Mouse (Mus musculus) mouse trophoblast stem cell (cell line): ENCODE results near the gene Lage3.
"Not testable (repeated sequence)": the region's sequence is repeated elsewhere in the genome, so short reads cannot be mapped to it uniquely, and the experiment has no call there.

ENCODE experiments used
- in situ Hi-C, 2 experiments: fragments of 300-500 bp; cut with MseI, MboI; formaldehyde crosslinking; loops; 2 replicates in 1 of 2; 3 replicates in 1 of 2; pipeline ENCODE4 v1.15.1; 2025

Lage3 gene

GRCm38 (mm10) chrX:74353467-74353770 is at the start of gene Lage3:
TSS of gene Lage3 (minus strand) at chrX:74353618.
- in situ Hi-C loops: no loop called here

- in situ Hi-C loops: no loop called here
Measured at GRCm38 (mm10) chrX:74400136-74400535, 46.7 kb upstream of the Lage3 start.

DNA sequence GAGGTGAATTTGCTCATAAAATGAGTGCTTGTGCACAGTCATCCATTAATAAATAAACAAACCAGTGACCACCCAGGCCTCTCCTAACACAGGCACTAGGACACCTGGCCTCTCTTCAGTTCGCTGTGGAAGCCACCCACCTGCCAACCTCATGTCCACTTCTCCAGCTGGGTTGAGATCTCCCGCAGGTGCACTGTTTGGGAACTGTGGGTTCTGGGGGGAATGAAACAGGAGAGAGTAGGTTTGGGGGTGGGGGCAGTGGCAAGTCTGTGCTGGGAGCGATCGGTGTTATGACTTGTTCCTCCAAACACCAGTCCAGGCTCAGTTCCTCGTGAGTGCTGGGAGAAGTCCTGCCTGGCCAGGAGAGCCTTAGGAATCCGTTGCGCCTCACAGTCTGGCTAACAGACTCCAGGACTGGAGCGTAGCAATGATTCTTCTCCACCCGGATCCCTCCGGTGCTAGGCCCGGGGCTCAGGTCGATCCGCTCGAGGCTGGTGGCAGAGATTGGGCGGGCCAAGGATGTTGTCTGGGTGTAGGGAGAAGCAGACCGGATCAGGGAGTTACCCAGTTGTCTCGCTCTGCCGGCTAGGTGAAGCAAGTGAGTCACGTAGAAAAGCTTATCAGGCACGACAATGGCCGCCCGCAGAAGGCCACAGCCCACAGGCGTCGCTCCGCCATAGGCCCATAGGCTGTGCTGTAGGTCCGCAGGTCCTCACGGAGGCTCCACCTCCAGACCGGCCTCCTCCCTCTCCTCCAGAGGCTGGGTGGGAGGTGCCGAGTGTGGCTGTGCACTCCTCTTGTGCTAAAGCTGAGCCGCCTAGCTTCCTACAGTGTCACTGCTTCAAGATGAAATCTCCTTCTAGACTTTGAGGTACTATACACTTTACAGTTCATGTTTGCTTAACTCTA is 39.4 kb upstream of the Lage3 start, which contains the start of the genes Fam3a and Ikbkg:
TSS of gene Fam3a (minus strand) at position 738 of the 909 bp plus-strand sequence.
TSS of gene Ikbkg (plus strand) at position 756 of the 909 bp plus-strand sequence.
- in situ Hi-C loops: no loop called here

DNA sequence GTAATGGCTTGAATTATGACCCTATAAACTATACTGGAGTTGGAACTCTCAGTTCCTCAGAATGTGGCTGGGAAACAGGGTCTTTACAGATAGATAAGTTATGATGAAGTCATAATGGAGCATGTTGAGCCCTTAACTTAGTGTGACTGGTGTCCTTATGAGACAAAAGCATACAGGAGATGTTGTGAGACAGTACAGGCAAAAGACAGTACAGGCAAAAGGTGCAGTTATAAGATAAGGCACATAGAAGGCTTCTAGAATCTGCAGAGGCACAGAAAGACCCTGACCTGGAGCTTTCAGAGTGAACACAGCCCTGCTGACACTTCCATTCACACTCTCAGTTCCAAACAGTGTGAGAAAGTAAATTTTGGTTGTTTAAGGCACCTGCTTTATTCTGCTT is 34.7 kb upstream of the Lage3 start:
- in situ Hi-C loops: no loop called here

- in situ Hi-C loops: no loop called here
Measured at GRCm38 (mm10) chrX:74384451-74384850, 31.0 kb upstream of the Lage3 start.

DNA sequence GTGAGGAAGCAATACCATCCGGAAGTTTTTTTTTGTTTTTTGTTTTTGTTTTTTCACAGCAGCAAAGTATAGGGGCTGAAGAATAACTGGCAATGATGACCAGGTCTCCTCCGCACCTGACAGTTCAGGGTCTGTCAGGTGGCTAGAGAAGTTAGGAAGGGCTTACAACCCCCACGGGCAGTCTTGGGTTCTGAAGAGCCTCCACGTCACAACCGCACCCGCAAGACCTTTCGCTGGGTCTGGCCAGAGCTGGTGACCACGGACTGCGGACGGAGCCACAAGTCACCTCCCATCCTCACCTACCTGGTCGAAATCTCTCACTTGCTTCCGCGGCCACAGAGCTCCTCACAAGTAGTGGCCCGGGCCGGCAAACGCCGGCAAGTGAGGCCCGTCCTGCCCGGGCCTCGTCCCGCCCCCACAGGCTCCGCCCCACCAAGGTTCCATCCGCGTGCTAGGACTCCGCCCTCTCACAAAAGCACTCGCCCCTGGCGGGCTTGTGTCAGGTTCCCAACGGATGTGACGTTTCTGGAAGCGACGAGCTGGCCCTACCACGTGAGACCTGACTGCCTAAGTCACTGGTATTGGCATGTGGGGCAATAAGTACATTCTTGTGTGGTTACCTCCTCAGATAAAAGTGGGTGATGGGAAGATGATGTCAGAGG is 19.6 kb upstream of the Lage3 start, which contains the start of the genes Ubl4a and Slc10a3:
TSS of gene Ubl4a (minus strand) at position 331 of the 662 bp plus-strand sequence.
TSS of gene Slc10a3 (minus strand) at position 462 of the 662 bp plus-strand sequence.
- in situ Hi-C loops: no loop called here

DNA sequence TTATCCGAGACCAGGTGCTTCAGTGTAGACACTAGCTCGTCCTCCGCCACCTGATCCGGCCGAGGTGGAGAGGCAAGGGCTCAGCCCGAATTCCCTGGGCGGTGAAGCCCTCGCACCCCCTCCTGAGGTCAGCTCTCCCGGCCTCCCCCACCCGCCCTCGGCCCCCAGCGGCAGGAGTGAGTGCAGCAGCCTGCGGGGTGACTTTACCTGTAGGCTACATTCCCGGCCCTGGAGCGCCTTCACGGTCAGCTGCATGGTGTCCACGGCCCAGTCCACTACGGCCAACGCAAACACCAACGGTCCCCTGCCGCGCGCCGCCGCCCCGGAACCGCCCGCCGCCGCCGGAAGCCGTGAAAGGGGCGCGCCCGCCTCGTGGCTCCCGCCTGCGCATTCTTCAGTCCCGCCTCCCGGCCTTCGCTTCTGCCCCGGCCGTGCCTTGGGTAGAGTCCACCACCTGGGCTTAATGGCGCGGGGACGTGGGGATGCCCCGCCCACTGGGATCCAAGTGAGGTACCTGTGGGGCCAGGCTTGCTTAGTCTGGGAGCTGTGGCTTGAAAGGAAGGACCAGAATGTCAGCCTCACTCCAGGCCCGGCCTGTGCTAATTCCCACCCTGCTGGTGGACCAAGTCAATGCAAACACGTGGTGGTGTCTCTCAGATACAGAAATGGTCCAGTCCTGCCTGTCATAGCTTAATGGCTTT is 14.9 kb upstream of the Lage3 start:
- in situ Hi-C loops: no loop called here

DNA sequence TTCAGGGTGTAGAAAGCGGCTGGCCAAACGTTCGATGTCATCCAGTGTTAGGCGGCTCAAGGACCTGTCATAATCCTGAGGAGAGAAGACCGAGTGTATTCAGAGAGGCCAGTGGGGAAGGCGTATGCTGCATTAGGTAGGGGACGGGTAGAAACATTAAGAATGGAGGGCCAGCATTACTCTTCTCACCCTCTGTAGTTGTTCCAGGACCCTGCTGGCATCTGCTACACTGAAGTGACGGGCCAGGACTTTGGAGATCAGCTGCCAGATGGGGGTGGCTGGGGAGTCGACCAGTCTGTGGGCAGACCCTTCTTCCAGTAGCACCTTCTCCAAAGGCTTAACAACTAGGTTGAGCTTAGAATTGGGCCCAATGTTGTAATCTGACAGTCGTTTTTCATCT is 14.1 kb upstream of the Lage3 start:
- in situ Hi-C loops: no loop called here

DNA sequence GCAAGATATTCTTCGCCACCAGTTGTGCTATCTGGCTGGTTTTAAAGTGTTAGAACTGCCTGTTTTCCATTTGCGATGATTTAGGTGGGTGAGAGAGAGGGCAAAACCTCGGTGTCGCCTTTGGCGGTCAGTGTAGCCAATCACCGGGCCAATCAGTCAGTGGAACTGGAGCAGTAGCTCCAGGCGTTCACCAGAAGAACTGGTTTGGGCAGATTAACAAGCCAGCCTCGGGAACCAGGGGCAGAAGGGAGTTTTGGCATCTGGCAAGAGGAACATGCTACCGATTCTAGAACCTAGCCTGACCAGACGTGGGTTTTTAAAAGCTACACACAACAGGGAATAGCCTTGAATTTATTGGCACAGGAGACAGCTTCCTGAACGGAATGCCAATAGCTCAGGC is 5.8 kb upstream of the Lage3 start:
- in situ Hi-C loops: no loop called here

- in situ Hi-C loops: not testable (repeated sequence)
Measured at GRCm38 (mm10) chrX:74357069-74357468, 3.7 kb upstream of the Lage3 start.

GRCm38 (mm10) chrX:74352645-74353466 is 562 bp downstream of the Lage3 start:
- in situ Hi-C loops: no loop called here

GRCm38 (mm10) chrX:74330166-74330930 is 23.1 kb downstream of the Lage3 start:
- in situ Hi-C loops: no loop called here

GRCm38 (mm10) chrX:74329215-74329671 is 24.2 kb downstream of the Lage3 start:
- in situ Hi-C loops: no loop called here

DNA sequence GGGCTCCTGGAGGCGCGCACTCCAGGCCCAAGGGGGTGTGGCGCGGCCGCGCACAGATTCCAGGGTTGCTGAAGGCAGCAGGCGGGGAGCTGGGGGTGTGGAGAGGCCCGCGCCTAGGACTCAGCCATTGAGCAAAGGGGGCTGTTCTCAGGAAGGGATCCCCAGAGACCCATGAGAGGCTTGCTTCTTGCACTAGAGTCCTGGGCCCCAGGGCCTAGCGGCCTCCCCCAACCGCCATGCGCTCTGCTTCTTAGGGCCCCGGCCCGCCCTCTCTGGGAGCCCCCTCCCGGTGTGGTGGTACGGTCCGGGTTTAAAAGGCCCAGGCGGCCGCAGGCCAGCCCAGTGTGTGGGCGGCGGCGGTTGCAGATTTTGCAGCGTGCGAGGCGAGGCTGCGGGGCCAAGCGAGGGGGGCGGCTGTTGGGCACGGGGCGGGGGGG is 24.7 kb downstream of the Lage3 start, which contains the start of gene Plxna3:
TSS of gene Plxna3 (plus strand) at position 342 of the 437 bp plus-strand sequence.
- in situ Hi-C loops: no loop called here

DNA sequence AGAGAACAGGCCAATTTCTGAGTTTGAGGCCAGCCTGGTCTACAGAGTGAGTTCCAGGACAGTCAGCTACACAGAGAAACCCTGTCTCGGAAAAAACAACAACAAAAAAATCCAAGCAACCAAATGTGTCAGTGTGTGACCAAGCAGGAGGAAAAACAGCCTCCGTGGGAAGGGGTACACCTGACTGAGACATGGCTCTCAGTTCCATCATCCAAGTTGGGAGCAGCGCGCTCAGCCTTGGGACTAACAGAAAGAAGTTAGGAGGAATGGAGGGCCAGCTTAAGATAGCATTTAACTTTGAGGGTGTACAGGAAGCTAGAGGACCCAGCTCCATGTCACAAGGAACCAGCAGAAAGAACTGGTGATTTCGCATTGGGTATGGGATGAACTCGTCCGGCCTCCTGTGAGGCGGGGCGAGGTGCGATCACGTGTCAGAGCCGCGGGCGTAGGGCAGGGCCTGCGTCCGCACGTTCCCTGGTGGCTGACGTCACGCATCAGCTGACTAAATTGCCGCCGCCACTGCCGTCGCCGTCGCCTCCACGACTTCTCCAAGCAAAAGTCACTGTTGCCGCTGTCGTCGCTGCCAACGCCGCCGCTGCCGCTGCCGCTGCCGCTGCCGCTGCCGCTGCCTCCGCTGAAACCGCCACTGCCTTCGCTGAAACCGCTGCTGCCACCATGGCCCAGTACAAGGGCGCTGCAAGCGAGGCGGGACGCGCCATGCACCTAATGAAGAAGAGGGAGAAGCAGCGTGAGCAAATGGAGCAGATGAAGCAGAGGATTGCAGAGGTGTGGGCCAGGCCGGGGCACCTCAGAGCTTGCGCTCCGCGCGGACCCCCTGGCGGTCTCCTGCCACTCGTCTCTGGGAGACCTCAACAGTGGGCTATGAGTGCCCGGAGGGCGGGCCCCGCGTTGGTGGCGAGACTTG is 40.6 kb downstream of the Lage3 start, which contains the start of gene Fam50a:
TSS of gene Fam50a (plus strand) at position 494 of the 925 bp plus-strand sequence.
- in situ Hi-C loops: no loop called here

GRCm38 (mm10) chrX:74304867-74305700 is 48.3 kb downstream of the Lage3 start, which contains the start of gene Gdi1:
TSS of gene Gdi1 (plus strand) at chrX:74304998.
- in situ Hi-C loops: no loop called here
